Mouse (Mus musculus): ENCODE data around the gene Pard3. TPM values are rescaled to one million over a fixed set of nuclear protein-coding genes. Genes with fewer than 3 reads are reported as not detected.

The Pard3 gene
- polyA plus RNA-seq, 1 experiment from 2014 or later: 26.2 TPM

- Histone ChIP-seq H3K4me3 (no peak overlapping the region), H3K9me3 (replicated peaks) (no peaks in the 10 kb centered on the region), H3K27me3 (replicated peaks) (no peaks in the 10 kb centered on the region), H3K36me3 (no peaks in the 10 kb centered on the region), H3K4me2 (no peak overlapping the region), H3K27ac (ENCODE audit: poor library complexity, severe bottlenecking) (no peak overlapping the region), H3K9ac (no peak overlapping the region), H3K4me1 (replicated peaks) (peaks cover 19% of the 10 kb centered on the region)
- no peak for ATAC-seq (ENCODE audit: insufficient number of reproducible peaks, low FRiP score)
- 83% methylated on average over 5 of the region's 5 CpGs for WGBS
Observed at GRCm38 (mm10) chr8:127320930-127321329, 257.2 kb downstream of the Pard3 start.

GRCm38 (mm10) chr8:127323583-127324360, 260.1 kb downstream of the Pard3 start:
- 91% methylated on average over 10 of the region's 10 CpGs for WGBS

DNA sequence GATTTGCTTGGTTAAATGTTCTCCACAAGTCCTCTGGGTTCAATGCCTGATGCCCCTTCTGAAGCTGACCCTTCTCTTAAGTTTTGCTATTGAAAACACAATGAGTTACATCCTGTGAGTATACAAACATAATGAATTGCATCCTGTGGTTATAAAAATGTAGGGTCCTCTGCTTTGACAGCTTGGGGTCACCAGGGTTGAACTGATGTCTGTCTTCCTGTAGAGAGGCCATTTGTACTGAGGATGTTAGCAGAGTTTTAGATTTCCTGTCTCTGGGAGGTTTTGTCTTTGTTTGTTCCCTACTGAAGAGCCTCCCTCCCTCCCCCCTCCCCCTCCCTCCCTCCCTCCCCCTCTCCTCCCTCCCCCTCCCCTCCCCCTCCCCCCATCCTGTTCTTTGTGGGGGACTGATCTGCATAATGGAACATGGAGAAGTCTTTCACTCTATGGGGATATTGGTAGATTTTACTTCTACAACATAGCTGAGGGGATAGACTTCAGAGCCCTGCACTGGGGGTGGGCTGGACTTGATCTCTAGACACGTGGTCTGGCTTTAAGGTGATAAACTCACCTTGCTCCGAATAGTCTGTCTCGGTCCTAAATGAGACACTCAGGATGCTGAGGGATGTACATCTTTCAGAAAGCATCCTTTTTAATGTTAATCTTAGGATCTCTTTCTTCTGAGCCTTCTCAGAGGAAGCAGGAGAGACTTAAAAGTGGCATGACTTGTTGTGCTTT, 261.3 kb downstream of the Pard3 start:
- 60% methylated on average over 3 of the region's 3 CpGs for WGBS
- Histone ChIP-seq H3K4me2 (no peak overlapping the region), H3K4me1 (replicated peaks) (peaks cover 6% of the 10 kb centered on the region), H3K9me3 (replicated peaks) (no peaks in the 10 kb centered on the region), H3K36me3 (no peaks in the 10 kb centered on the region), H3K9ac (no peak overlapping the region), H3K27me3 (replicated peaks) (no peaks in the 10 kb centered on the region), H3K27ac (ENCODE audit: poor library complexity, severe bottlenecking) (no peak overlapping the region), H3K4me3 (no peak overlapping the region)
- no peak for ATAC-seq (ENCODE audit: insufficient number of reproducible peaks, low FRiP score)

More at GRCm38 (mm10) chr8:127323583-127324360, 260.1 kb downstream of the Pard3 start:
- H3K27ac ChIP-seq (ENCODE audit: poor library complexity, severe bottlenecking): no peak overlapping the region
- H3K9ac ChIP-seq: no peak overlapping the region
- no peak overlapping the region for H3K4me2 ChIP-seq
- no peaks in the 10 kb centered on the region for H3K9me3 ChIP-seq (replicated peaks)
- no peak overlapping the region for H3K4me3 ChIP-seq
- ATAC-seq (ENCODE audit: insufficient number of reproducible peaks, low FRiP score): no peak
- H3K27me3 ChIP-seq (replicated peaks): no peaks in the 10 kb centered on the region
- H3K36me3 ChIP-seq: no peaks in the 10 kb centered on the region
- H3K4me1 ChIP-seq (replicated peaks): no peaks in the 10 kb centered on the region

GRCm38 (mm10) chr8:127325749-127326148, 262.1 kb downstream of the Pard3 start:
- no peak overlapping the region for H3K27ac ChIP-seq (ENCODE audit: poor library complexity, severe bottlenecking)
- no peak for ATAC-seq (ENCODE audit: insufficient number of reproducible peaks, low FRiP score)
- peaks cover 14% of the 10 kb centered on the region for H3K4me1 ChIP-seq (replicated peaks)
- no peak overlapping the region for H3K4me3 ChIP-seq
- H3K9me3 ChIP-seq (replicated peaks): no peaks in the 10 kb centered on the region
- H3K27me3 ChIP-seq (replicated peaks): no peaks in the 10 kb centered on the region
- no peaks in the 10 kb centered on the region for H3K36me3 ChIP-seq
- no peak overlapping the region for H3K4me2 ChIP-seq
- no peak overlapping the region for H3K9ac ChIP-seq
- 74% methylated on average over 5 of the region's 5 CpGs for WGBS

DNA sequence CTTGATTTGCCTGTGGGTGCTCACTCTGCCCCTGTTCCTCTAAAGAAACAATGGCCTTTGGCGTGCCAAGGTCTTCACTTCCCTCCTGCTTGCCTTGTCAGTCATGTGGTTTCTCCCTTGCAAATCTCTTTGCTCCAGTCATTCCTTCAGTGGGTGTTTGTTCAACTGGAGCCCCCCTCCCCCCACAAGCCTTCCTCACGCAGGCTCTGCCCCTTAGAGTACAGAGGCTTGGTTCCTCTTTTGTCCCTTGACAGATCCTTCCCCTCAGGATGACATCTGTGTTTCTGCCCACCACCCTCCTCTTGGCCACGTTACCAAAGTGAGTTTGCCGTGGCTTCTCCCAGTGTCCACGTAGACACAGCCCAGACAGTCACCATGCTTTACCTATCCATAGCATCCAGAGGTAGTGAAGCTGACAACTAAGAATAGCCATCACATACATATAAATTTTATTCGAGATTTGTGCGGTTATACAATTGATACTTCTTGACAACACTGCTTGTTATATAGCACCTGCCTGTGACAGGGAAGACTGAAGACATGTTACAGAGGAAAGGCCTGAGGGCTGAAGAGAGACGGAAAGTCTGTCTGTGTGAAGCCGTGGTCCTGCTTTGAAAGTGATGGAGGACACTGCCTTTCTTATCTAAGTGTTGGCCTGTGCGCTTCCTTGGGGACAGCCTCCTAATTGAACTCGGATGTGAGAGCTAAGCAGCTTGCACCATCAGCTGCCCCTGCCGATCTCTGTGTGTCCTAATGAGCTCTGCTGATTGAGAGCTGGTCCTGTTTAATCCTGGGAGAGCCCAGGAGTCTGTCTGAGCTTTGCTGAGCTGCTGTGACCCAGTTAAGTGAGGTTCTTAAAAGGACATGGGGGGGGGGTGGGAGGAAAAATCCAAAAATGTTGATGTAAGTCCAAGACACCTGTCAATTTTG, 266.8 kb downstream of the Pard3 start:
- H3K36me3 ChIP-seq: no peaks in the 10 kb centered on the region
- no peak overlapping the region for H3K9ac ChIP-seq
- ATAC-seq (ENCODE audit: insufficient number of reproducible peaks, low FRiP score): no peak
- peaks cover 24% of the 10 kb centered on the region for H3K4me1 ChIP-seq (replicated peaks)
- no peaks in the 10 kb centered on the region for H3K27me3 ChIP-seq (replicated peaks)
- WGBS: 40% methylated on average over 12 of the region's 12 CpGs
- no peaks in the 10 kb centered on the region for H3K9me3 ChIP-seq (replicated peaks)
- no peak overlapping the region for H3K4me3 ChIP-seq
- no peak overlapping the region for H3K4me2 ChIP-seq
- H3K27ac ChIP-seq (ENCODE audit: poor library complexity, severe bottlenecking): no peak overlapping the region

DNA sequence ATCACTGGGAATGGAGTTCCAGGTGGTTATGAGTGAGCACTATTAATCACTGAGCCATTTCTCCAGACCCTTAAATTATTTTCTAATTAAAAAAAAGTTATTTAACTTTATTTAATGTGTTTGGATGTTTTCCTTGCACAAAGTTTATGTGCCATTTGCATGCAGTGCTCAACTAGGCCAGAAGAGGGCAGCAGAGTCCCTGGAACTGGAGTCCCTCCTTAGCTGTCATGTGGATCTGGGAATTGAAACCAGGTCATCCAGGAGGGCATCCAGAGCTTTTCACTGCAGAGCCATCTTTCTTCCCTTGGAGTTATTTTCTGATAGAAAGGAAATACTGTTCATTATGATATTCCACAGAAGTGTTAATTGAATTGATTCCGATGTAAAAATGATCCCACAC, 268.1 kb downstream of the Pard3 start:
- H3K4me3 ChIP-seq: no peak overlapping the region
- no peaks in the 10 kb centered on the region for H3K36me3 ChIP-seq
- no peaks in the 10 kb centered on the region for H3K27me3 ChIP-seq (replicated peaks)
- no peaks in the 10 kb centered on the region for H3K9me3 ChIP-seq (replicated peaks)
- WGBS: 91% methylated on average over 1 of the region's 1 CpGs
- no peak for ATAC-seq (ENCODE audit: insufficient number of reproducible peaks, low FRiP score)
- H3K4me1 ChIP-seq (replicated peaks): peaks cover 28% of the 10 kb centered on the region
- no peak overlapping the region for H3K9ac ChIP-seq
- no peak overlapping the region for H3K27ac ChIP-seq (ENCODE audit: poor library complexity, severe bottlenecking)
- no peak overlapping the region for H3K4me2 ChIP-seq

GRCm38 (mm10) chr8:127335216-127335615, 271.5 kb downstream of the Pard3 start:
- Histone ChIP-seq H3K27me3 (replicated peaks) (no peaks in the 10 kb centered on the region), H3K4me2 (no peak overlapping the region), H3K9me3 (replicated peaks) (no peaks in the 10 kb centered on the region), H3K36me3 (0 out of 2 replicates have a peak, but pooled peaks cover 4% of the 10 kb centered on the region), H3K27ac (ENCODE audit: poor library complexity, severe bottlenecking) (no peak overlapping the region), H3K4me3 (no peak overlapping the region), H3K4me1 (replicated peaks) (peaks cover 20% of the 10 kb centered on the region), H3K9ac (no peak overlapping the region)
- ATAC-seq (ENCODE audit: insufficient number of reproducible peaks, low FRiP score): no peak
- 93% methylated on average over 1 of the region's 1 CpGs for WGBS

- ATAC-seq (ENCODE audit: insufficient number of reproducible peaks, low FRiP score): no peak
- Histone ChIP-seq H3K4me1 (replicated peaks) (peaks cover 13% of the 10 kb centered on the region), H3K36me3 (0 out of 2 replicates have a peak, but pooled peaks cover 4% of the 10 kb centered on the region), H3K4me3 (no peak overlapping the region), H3K27me3 (replicated peaks) (no peaks in the 10 kb centered on the region), H3K27ac (ENCODE audit: poor library complexity, severe bottlenecking) (no peak overlapping the region), H3K9me3 (replicated peaks) (no peaks in the 10 kb centered on the region), H3K9ac (no peak overlapping the region), H3K4me2 (no peak overlapping the region)
- WGBS: 86% methylated on average over 11 of the region's 11 CpGs
Observed at GRCm38 (mm10) chr8:127338183-127338582, 274.5 kb downstream of the Pard3 start.

DNA sequence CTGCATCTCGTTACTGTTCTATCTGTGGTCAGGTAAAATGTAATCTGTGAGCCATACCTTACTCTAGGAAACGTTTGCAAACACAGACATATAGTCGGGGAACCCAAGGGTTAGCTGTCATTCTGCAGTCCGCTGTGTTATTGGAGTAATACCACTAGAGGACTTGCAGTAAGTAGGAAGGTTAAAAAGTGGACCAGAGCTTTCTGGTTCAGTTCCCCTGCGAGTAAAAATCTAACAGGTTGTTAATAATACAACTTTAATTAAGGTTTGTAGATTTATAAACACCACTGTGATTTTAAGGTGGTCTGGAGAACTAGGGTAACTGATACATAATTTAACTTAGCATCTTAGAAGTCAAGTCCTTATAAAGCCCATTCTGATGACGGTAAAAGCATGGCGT, 277.4 kb downstream of the Pard3 start:
- Histone ChIP-seq H3K4me2 (no peak overlapping the region), H3K27ac (ENCODE audit: poor library complexity, severe bottlenecking) (no peak overlapping the region), H3K4me1 (replicated peaks) (peaks cover 13% of the 10 kb centered on the region), H3K9me3 (replicated peaks) (no peaks in the 10 kb centered on the region), H3K4me3 (no peak overlapping the region), H3K36me3 (0 out of 2 replicates have a peak, but pooled peaks cover 4% of the 10 kb centered on the region), H3K27me3 (replicated peaks) (no peaks in the 10 kb centered on the region), H3K9ac (no peak overlapping the region)
- 89% methylated on average over 7 of the region's 7 CpGs for WGBS
- ATAC-seq (ENCODE audit: insufficient number of reproducible peaks, low FRiP score): no peak

- 66% methylated on average over 2 of the region's 2 CpGs for WGBS
- Histone ChIP-seq H3K4me1 (replicated peaks) (peaks cover 13% of the 10 kb centered on the region), H3K4me2 (no peak overlapping the region), H3K9me3 (replicated peaks) (no peaks in the 10 kb centered on the region), H3K27me3 (replicated peaks) (no peaks in the 10 kb centered on the region), H3K36me3 (0 out of 2 replicates have a peak, but pooled peaks cover 4% of the 10 kb centered on the region), H3K27ac (ENCODE audit: poor library complexity, severe bottlenecking) (no peak overlapping the region), H3K9ac (no peak overlapping the region), H3K4me3 (no peak overlapping the region)
- no peak for ATAC-seq (ENCODE audit: insufficient number of reproducible peaks, low FRiP score)
Observed at GRCm38 (mm10) chr8:127343115-127343514, 279.4 kb downstream of the Pard3 start.

DNA sequence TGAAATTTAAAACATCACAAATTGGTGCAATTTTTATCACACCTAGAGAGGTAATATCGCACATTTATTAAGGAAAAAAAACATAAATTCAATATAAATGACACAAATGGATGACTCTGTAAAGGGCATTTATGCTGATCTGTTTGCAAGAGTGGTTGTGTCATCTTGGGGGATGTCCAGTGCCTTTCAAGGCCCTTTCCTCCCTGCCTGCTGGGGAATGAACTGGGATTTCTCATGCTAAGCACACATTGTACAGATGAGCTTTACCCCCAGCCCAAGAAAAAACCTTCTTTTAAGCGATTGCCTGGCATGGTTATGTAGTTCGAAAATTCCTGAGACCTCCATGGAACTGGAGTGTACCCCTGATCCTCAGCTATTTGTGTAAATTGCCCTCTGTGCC, 280.7 kb downstream of the Pard3 start:
- no peak overlapping the region for H3K4me3 ChIP-seq
- no peaks in the 10 kb centered on the region for H3K9me3 ChIP-seq (replicated peaks)
- peaks cover 13% of the 10 kb centered on the region for H3K4me1 ChIP-seq (replicated peaks)
- no peaks in the 10 kb centered on the region for H3K36me3 ChIP-seq
- H3K9ac ChIP-seq: no peak overlapping the region
- H3K27ac ChIP-seq (ENCODE audit: poor library complexity, severe bottlenecking): no peak overlapping the region
- H3K27me3 ChIP-seq (replicated peaks): no peaks in the 10 kb centered on the region
- H3K4me2 ChIP-seq: no peak overlapping the region
- no peak for ATAC-seq (ENCODE audit: insufficient number of reproducible peaks, low FRiP score)
- 70% methylated on average over 3 of the region's 3 CpGs for WGBS
